Mouse (Mus musculus): ENCODE data around the gene Vmp1. TPM values are rescaled to one million over a fixed set of nuclear protein-coding genes. Genes with fewer than 3 reads are reported as not detected.

Vmp1 gene
- total and polyA plus RNA-seq, 3 experiments, result 80.9 to 209 (median 167) TPM

GRCm38 (mm10) chr11:86607808-86608350 is 75.8 kb downstream of the Vmp1 start:
- dilution Hi-C loops (cut with MboI; ENCODE audit: extremely low pct_ligation_motif_present, extremely low pct_unique_long_range_greater_than_20kb, low sequenced_read_pairs), result no loop called here
- no peak overlapping the region for H3K9ac ChIP-seq (ENCODE audit: insufficient read depth, low read depth)
- TF ChIP-seq ZKSCAN1 (IDR thresholded peaks at IDR 0.05; ENCODE audit: borderline replicate concordance, low read depth, low read length), result no peak
- no peak for TF ChIP-seq CHD1 (IDR thresholded peaks at IDR 0.05; ENCODE audit: low read depth, low read length)
- no peak for TF ChIP-seq BHLHE40 (IDR thresholded peaks at IDR 0.05; ENCODE audit: low read depth, low read length)
- TF ChIP-seq ZC3H11A (IDR thresholded peaks at IDR 0.05; ENCODE audit: low read depth, low read length), result no peak
- no peak for TF ChIP-seq POLR2AphosphoS2 (IDR thresholded peaks at IDR 0.05; ENCODE audit: low read depth, low read length)
- TF ChIP-seq NRF1 (IDR thresholded peaks at IDR 0.05; ENCODE audit: low read depth, low read length), result no peak
- TF ChIP-seq ZMIZ1 (IDR thresholded peaks at IDR 0.05; ENCODE audit: low read depth, low read length), result no peak
- TF ChIP-seq IRF4 (IDR thresholded peaks at IDR 0.05; ENCODE audit: low read depth, low read length), result no peak
- H3K27ac ChIP-seq (ENCODE audit: insufficient read depth, low read depth), result no peak overlapping the region
- no peak overlapping the region for H3K4me3 ChIP-seq (replicated peaks in 1 of 3; ENCODE audit: low read depth in 2 of 3, low read length in 2 of 3, poor library complexity in 1 of 3)
- peaks cover 7% of the 10 kb centered on the region for H3K9me3 ChIP-seq (replicated peaks; ENCODE audit: low read length)
- H3K36me3 ChIP-seq (replicated peaks in 1 of 2; ENCODE audit: control insufficient read depth in 1 of 2, insufficient read depth in 1 of 2, low read length in 1 of 2), result peaks cover 13 to 48% of the 10 kb centered on the region in 2 experiments
- H3K4me2 ChIP-seq (ENCODE audit: insufficient read depth, low read depth, poor library complexity, severe bottlenecking), result no peak overlapping the region
- in situ Hi-C loops (cut with MboI; ENCODE audit: low pct_ligation_motif_present, low pct_unique_long_range_greater_than_20kb, low sequenced_read_pairs), result no loop called here
- H3K79me2 ChIP-seq (replicated peaks; ENCODE audit: control insufficient read depth, extremely low read depth, insufficient read depth, poor library complexity, severe bottlenecking), result no peaks in the 10 kb centered on the region
- peaks cover 5 to 80% of the 10 kb centered on the region in 2 experiments; a peak in 3 of 4 replicates for H3K4me1 ChIP-seq (ENCODE audit: control insufficient read depth in 1 of 2, insufficient read depth in 2 of 2)
- H3K27me3 ChIP-seq (replicated peaks), result no peaks in the 10 kb centered on the region
- DNase-seq (ENCODE audit: extremely low read depth), result no peak

- no peak overlapping the region for H3K9ac ChIP-seq (ENCODE audit: insufficient read depth, low read depth)
- H3K4me3 ChIP-seq (replicated peaks in 1 of 3; ENCODE audit: low read depth in 2 of 3, low read length in 2 of 3, poor library complexity in 1 of 3), result no peak overlapping the region
- in situ Hi-C loops (cut with MboI; ENCODE audit: low pct_ligation_motif_present, low pct_unique_long_range_greater_than_20kb, low sequenced_read_pairs) (no loop called here), dilution Hi-C loops (cut with MboI; ENCODE audit: extremely low pct_ligation_motif_present, extremely low pct_unique_long_range_greater_than_20kb, low sequenced_read_pairs) (no loop called here)
- peak; percentile 77 for DNase-seq (ENCODE audit: extremely low read depth)
- peak overlapping the region; percentile 63 for H3K27ac ChIP-seq (ENCODE audit: insufficient read depth, low read depth)
- H3K36me3 ChIP-seq (replicated peaks in 1 of 2; ENCODE audit: control insufficient read depth in 1 of 2, insufficient read depth in 1 of 2, low read length in 1 of 2), result peaks cover 13 to 51% of the 10 kb centered on the region in 2 experiments
- no peaks in the 10 kb centered on the region for H3K79me2 ChIP-seq (replicated peaks; ENCODE audit: control insufficient read depth, extremely low read depth, insufficient read depth, poor library complexity, severe bottlenecking)
- TF ChIP-seq EP300 (IDR thresholded peaks at IDR 0.05; ENCODE audit: low read length) (peak; percentile 73), UBTF (IDR thresholded peaks at IDR 0.05; ENCODE audit: low read depth, low read length) (no peak), POLR2AphosphoS2 (IDR thresholded peaks at IDR 0.05; ENCODE audit: low read depth, low read length) (no peak), NELFE (IDR thresholded peaks at IDR 0.05; ENCODE audit: low read depth, low read length) (no peak), ETS1 (conservative IDR thresholded peaks at IDR 0.05; ENCODE audit: low read depth, low read length) (no peak), JUND (conservative IDR thresholded peaks at IDR 0.05; ENCODE audit: low read depth, low read length) (peak; percentile 13; the same call in 1 of the 2 replicates), CTCF (conservative IDR thresholded peaks at IDR 0.05 in 1 of 2, IDR thresholded peaks at IDR 0.05 in 1 of 2; ENCODE audit: low read depth in 2 of 2, low read length in 2 of 2) (no peak), RCOR1 (conservative IDR thresholded peaks at IDR 0.05; ENCODE audit: low read depth, low read length) (0 out of 2 replicates have a peak, but pooled peaks have one; percentile 40), MAX (IDR thresholded peaks at IDR 0.05; ENCODE audit: low read length) (no peak), MAZ (IDR thresholded peaks at IDR 0.05; ENCODE audit: low read depth, low read length) (0 out of 2 replicates have a peak, but pooled peaks have one; percentile 36), ELF1 (IDR thresholded peaks at IDR 0.05; ENCODE audit: low read depth, low read length) (no peak), MYC (IDR thresholded peaks at IDR 0.05; ENCODE audit: low read depth, low read length) (no peak), CHD1 (IDR thresholded peaks at IDR 0.05; ENCODE audit: low read depth, low read length) (no peak), SIN3A (IDR thresholded peaks at IDR 0.05; ENCODE audit: low read length) (peak; percentile 66; the same call in 1 of the 2 replicates), HCFC1 (IDR thresholded peaks at IDR 0.05; ENCODE audit: low read depth, low read length) (0 out of 2 replicates have a peak, but pooled peaks have one; percentile 27), MEF2A (IDR thresholded peaks at IDR 0.05; ENCODE audit: borderline replicate concordance, low read depth, low read length) (no peak), GABPA (IDR thresholded peaks at IDR 0.05; ENCODE audit: insufficient replicate concordance, low read depth, low read length) (no peak)
- H3K9me3 ChIP-seq (replicated peaks; ENCODE audit: low read length), result peaks cover 7% of the 10 kb centered on the region
- peaks cover 5 to 77% of the 10 kb centered on the region in 2 experiments; a peak in 3 of 4 replicates for H3K4me1 ChIP-seq (ENCODE audit: control insufficient read depth in 1 of 2, insufficient read depth in 2 of 2)
- H3K4me2 ChIP-seq (ENCODE audit: insufficient read depth, low read depth, poor library complexity, severe bottlenecking), result no peak overlapping the region
- no peaks in the 10 kb centered on the region for H3K27me3 ChIP-seq (replicated peaks)
Observed at GRCm38 (mm10) chr11:86606621-86607339, 76.9 kb downstream of the Vmp1 start.

Data from CH12.LX (cell line).